Mouse (Mus musculus) ovary, adult 18-20 months (tissue): ENCODE results near the gene Map1a.

Experiments
- DNase-seq: peaks from one replicate; pipeline ENCODE4 v3.0.0; 2022; ENCODE audit warnings: low spot score, mixed read lengths

Gene Map1a

GRCm38 (mm10) chr2:121288901-121289729, at the start of gene Map1a:
Gene Map1a, plus strand, starts transcription at chr2:121289600.
- peak; percentile 97 for DNase-seq

- no peak for DNase-seq
Measured at GRCm38 (mm10) chr2:121244099-121244498, 45.3 kb upstream of the Map1a start.

- peak; percentile 4 for DNase-seq
Measured at GRCm38 (mm10) chr2:121249758-121250157, 39.6 kb upstream of the Map1a start.

GRCm38 (mm10) chr2:121268446-121268845, 21.0 kb upstream of the Map1a start:
- no peak for DNase-seq

GRCm38 (mm10) chr2:121270521-121271235, 18.7 kb upstream of the Map1a start:
- DNase-seq, result peak; percentile 2

GRCm38 (mm10) chr2:121271236-121271927, 18.0 kb upstream of the Map1a start, which contains the start of gene Trp53bp1:
Gene Trp53bp1, minus strand, starts transcription at chr2:121271407.
- peak; percentile 89 for DNase-seq

- no peak for DNase-seq
Measured at GRCm38 (mm10) chr2:121271928-121272516, 17.4 kb upstream of the Map1a start.

GRCm38 (mm10) chr2:121287850-121288249, 1.6 kb upstream of the Map1a start:
- DNase-seq, result no peak

GRCm38 (mm10) chr2:121289730-121290540, 535 bp downstream of the Map1a start:
- DNase-seq, result no peak

- no peak for DNase-seq
Measured at GRCm38 (mm10) chr2:121292316-121293013, 3.1 kb downstream of the Map1a start.

GRCm38 (mm10) chr2:121294182-121294581, 4.8 kb downstream of the Map1a start:
- DNase-seq, result peak; percentile 79

GRCm38 (mm10) chr2:121294753-121295607, 5.6 kb downstream of the Map1a start:
- DNase-seq, result no peak

- no peak for DNase-seq
Measured at GRCm38 (mm10) chr2:121295608-121296571, 6.5 kb downstream of the Map1a start.

GRCm38 (mm10) chr2:121296754-121297231, 7.4 kb downstream of the Map1a start:
- DNase-seq, result no peak

- DNase-seq, result no peak
Measured at GRCm38 (mm10) chr2:121297701-121298100, 8.3 kb downstream of the Map1a start.

- no peak for DNase-seq
Measured at GRCm38 (mm10) chr2:121298131-121298530, 8.7 kb downstream of the Map1a start.

GRCm38 (mm10) chr2:121299471-121299870, 10.1 kb downstream of the Map1a start:
- no peak for DNase-seq

GRCm38 (mm10) chr2:121300036-121300435, 10.6 kb downstream of the Map1a start:
- DNase-seq, result no peak
